Mouse (Mus musculus) C2C12 (cell line): ENCODE results near the gene Fgd2.

Experiments used
- CEBPB ChIP-seq: IDR thresholded peaks from one replicate; pipeline ENCODE4 v1.6.1; 2011; ENCODE audit warnings: low read depth, mild to moderate bottlenecking, control low read depth, moderate library complexity
- CTCF ChIP-seq: IDR thresholded peaks from one replicate; pipeline ENCODE4 v1.5.1; 2011; ENCODE audit not compliant: control insufficient read depth, insufficient read depth, insufficient read length
- FOSL1 ChIP-seq: IDR thresholded peaks from one replicate; pipeline ENCODE4 v1.8.0; 2011; ENCODE audit warnings: mild to moderate bottlenecking, low read length; ENCODE audit not compliant: poor library complexity, insufficient read depth, severe bottlenecking
- MAX ChIP-seq: IDR thresholded peaks from one replicate; pipeline ENCODE4 v1.6.1; 2011; ENCODE audit warnings: mild to moderate bottlenecking, control low read depth
- MYOD1 ChIP-seq: IDR thresholded peaks from one replicate; pipeline ENCODE4 v1.6.1; 2011; ENCODE audit warnings: low read depth; ENCODE audit not compliant: control insufficient read depth, insufficient read length
- MYOG ChIP-seq: IDR thresholded peaks from one replicate; pipeline ENCODE4 v1.6.1; 2011; ENCODE audit not compliant: control insufficient read depth, insufficient read length; ENCODE audit errors: extremely low read depth
- USF1 ChIP-seq: IDR thresholded peaks from one replicate; pipeline ENCODE4 v1.6.1; 2011; ENCODE audit warnings: low read depth, mild to moderate bottlenecking, control low read depth, moderate library complexity

DNA sequence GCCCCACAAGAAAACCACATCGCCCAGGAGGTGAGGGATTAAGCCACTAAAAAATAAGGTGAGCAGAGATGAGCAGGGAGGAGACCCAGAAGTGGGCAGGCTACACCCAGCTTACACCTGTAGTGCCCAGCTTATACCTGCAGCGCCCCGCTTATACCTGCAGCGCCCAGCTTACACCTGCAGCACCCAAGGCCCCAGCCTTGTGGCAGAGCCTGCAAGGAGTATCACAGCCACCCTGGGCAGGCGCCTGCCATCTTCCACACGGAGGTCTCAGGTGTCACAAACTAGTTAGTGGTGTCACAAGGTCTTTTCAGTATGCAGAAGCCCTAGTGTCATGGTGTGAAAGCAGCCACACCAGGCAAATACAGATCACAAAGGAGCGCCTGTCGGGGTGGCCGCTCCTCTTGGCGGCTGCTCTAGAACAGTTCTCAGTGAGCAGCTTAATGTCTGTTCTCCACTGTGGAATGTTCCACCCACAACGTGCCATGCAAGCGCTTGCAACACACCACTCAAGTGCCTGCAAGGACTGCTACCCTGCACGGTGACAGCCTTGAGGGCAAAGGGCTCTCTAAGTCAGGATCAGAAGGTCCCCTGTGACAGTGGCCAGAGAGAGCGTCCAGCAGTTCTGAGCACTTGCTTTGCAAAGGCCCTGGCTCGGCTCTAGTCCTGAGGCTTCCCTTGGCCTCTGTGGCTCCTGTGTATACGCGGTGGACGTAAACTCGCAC, 24.3 kb upstream of the Fgd2 start:
- TF ChIP-seq CTCF (no peak), USF1 (no peak), CEBPB (no peak), MAX (no peak), FOSL1 (no peak), MYOD1 (no peak), MYOG (no peak)
